Mouse (Mus musculus) spleen, postnatal 14 days (tissue): ENCODE results near the gene Zfp74.
"Not testable (repeated sequence)": the region's sequence is repeated elsewhere in the genome, so short reads cannot be mapped to it uniquely, and the experiment has no call there.

Experiments
- DNase-seq, 2 experiments: peaks; one replicate each; pipeline ENCODE4 v3.0.0; 2021 to 2022; ENCODE audit warnings: low spot score in 2 of 2

Gene Zfp74

DNA sequence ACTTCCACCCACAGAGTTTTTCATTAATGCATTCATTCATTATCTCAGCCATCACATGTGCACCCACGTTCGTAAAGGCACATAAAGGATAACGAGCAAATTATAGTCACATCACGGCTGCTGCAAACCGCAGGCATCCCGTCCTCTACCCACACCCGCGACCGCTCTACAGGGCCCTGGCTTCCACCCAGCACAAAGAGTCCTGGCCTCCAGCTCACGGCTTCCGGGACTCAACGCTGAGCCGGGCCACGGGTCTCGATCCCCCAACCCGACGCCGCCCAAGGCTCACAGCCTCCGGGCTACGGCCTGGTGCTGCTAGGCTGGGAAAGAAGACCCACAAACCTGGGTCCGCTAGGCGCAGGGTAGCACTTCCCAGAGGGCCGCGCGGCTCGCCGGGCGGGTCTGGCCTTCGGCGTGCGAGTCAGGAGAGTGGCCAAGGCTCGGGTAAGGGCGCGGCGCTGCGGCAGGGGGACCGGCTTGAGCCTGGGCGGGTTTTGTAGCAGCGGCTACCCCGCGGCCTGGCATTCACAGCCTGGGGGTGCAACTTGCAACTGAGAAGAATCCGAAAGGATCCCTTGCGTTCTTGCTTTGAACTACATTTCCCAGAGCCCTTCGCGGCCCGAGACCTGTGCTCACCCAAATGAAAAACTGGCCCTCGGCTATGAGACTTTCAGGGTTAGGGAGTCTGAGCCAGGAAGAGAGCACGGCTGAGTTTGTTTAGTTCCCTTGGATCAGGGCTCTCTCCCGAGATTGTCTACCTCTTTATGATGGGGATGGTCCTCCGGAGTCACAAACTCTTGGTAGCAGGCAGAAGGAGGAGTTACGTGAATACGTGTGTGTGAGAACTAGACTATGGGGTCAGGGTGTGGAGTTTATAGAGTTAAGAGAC is at the start of gene Zfp74:
TSS of gene Zfp74 (minus strand) at position 577 of the 889 bp plus-strand sequence.
- DNase-seq: peak; percentile 44 to 62

GRCm38 (mm10) chr7:30000601-30001000 is 46.7 kb upstream of the Zfp74 start:
- DNase-seq: no peak

- DNase-seq: no peak
Measured at GRCm38 (mm10) chr7:29995134-29995533, 41.2 kb upstream of the Zfp74 start.

GRCm38 (mm10) chr7:29993340-29993739 is 39.5 kb upstream of the Zfp74 start:
- no peak for DNase-seq

DNA sequence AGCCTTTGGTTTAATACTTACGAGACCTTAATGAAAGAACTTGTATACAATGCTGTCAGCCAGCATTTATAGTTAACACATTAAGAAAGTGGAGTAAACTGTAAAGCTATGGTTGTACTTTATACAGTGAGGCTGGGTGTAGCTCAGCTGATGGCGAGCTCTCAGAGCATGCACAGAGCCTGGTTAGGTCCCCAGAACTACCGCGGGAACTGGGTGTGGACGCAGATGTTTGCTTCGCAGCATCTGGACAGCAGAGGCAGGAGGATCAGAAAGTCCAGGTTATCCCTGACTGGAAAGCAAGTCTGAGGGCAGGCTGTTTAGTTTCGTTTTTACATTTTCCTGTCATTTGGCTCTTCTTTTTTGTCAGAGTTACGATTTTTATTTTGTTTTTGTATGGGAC is 38.8 kb upstream of the Zfp74 start:
- DNase-seq: no peak

- no peak for DNase-seq
Measured at GRCm38 (mm10) chr7:29989031-29989430, 35.1 kb upstream of the Zfp74 start.

- DNase-seq: no peak
Measured at GRCm38 (mm10) chr7:29987551-29987950, 33.7 kb upstream of the Zfp74 start.

GRCm38 (mm10) chr7:29986101-29986500 is 32.2 kb upstream of the Zfp74 start:
- no peak for DNase-seq

GRCm38 (mm10) chr7:29983690-29984380 is 29.9 kb upstream of the Zfp74 start, which contains the start of gene Zfp568:
Gene Zfp568, plus strand, starts transcription at chr7:29983955.
- DNase-seq: peak; percentile 80 to 87

GRCm38 (mm10) chr7:29983340-29983689 is 29.4 kb upstream of the Zfp74 start:
- DNase-seq: no peak

- no peak for DNase-seq
Measured at GRCm38 (mm10) chr7:29982931-29983330, 29.0 kb upstream of the Zfp74 start.

GRCm38 (mm10) chr7:29982341-29982740 is 28.5 kb upstream of the Zfp74 start:
- no peak for DNase-seq

- no peak for DNase-seq
Measured at GRCm38 (mm10) chr7:29981860-29982259, 28.0 kb upstream of the Zfp74 start.

- DNase-seq: no peak
Measured at GRCm38 (mm10) chr7:29981455-29981854, 27.6 kb upstream of the Zfp74 start.

DNA sequence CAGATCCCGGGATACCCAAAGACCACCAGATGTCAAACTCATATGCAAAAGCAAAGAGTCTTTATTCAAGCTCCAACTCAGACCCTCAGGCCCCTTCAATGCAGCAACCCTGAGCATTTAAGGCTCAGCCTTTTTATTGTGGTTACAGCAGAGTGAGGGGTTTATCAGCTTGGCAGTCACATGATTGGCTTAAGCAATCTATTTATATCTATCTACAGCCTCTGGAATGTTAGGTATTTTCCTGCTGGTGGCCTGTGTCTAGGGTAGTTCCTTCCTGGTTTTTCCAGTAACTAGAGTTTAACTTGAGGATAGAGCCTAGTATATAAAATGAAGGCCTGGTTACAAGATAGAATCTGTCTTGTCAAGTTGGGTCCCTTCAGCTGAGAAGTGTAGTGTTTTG is 26.9 kb upstream of the Zfp74 start:
- no peak for DNase-seq

GRCm38 (mm10) chr7:29970686-29971085 is 16.8 kb upstream of the Zfp74 start:
- DNase-seq: no peak

GRCm38 (mm10) chr7:29965115-29965810 is 11.4 kb upstream of the Zfp74 start:
- not testable (repeated sequence) for DNase-seq

GRCm38 (mm10) chr7:29959004-29959403 is 5.1 kb upstream of the Zfp74 start:
- no peak for DNase-seq

DNA sequence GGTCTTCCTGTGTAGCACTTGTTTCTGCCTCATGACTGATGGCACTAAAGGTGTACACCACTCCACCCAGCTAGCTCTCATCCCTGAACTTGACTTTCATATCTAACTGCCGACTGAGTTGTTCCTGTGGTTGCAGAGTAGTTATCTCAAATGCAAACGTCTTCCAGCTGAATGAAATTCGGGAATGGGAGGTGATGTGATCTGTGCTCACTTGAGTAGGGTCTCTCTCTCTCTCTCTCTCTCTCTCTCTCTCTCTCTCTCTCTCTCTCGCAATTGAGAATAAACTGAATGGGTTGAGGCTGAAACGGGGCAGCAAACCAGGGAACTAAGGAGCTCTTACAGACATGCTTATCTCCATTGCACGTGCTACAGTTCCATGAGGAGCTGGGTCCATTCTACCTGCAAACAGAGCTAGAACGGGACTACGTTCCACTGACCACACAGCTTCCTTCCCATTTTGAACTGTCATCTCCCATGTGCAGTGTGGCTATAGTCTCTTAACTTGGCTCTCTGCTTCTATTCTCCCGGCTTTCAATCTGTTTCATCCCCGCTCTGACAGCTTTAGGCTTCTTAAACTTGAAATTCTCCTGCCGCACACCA is 4.3 kb upstream of the Zfp74 start:
- DNase-seq: no peak

DNA sequence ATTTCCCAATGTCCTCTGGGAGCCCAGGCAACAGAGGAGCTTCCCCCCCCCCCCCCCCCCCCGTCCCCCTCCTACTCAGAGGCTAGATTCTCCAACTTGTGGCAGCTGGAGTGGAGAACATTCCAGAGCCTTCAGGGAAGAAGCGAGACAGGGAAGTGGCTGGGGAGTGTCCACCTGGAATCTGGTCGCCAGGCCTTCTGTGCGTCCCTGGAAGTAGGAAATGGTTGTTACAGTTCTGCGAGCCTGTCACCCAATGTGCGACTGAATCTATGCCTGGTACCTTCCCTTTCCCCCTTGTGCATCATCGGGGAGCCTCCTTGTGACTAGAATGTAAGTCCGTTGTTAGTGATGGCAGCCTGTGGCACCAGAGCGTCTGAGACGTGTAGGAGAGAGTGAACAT is 2.4 kb upstream of the Zfp74 start:
- DNase-seq: no peak

GRCm38 (mm10) chr7:29954731-29955130 is 842 bp upstream of the Zfp74 start:
- DNase-seq: peak in 1 of 2 experiments; percentile 43

- DNase-seq: no peak
Measured at GRCm38 (mm10) chr7:29953086-29953485, 803 bp downstream of the Zfp74 start.
